Mouse (Mus musculus) forebrain, embryonic 10.5 days (tissue): ENCODE data around the gene Bhmt2. TPM values are rescaled to one million over a fixed set of nuclear protein-coding genes. Genes with fewer than 3 reads are reported as not detected.

Source experiments
- DNase-seq: peaks from one replicate; pipeline ENCODE4 v3.0.0-alpha.2; 2017; ENCODE audit warnings: low spot score; ENCODE audit errors: extremely low spot score
- H3K27ac ChIP-seq: fragments of 300-500 bp; sonication (generic); 2 replicates; pipeline ENCODE4 v1.5.1; 2016; ENCODE audit warnings: mild to moderate bottlenecking
- H3K27me3 ChIP-seq: fragments of 300-500 bp; sonication (generic); 2 replicates; pipeline ENCODE4 v1.6.1; 2016; ENCODE audit warnings: mild to moderate bottlenecking; ENCODE audit not compliant: poor library complexity, severe bottlenecking
- H3K36me3 ChIP-seq: fragments of 300-500 bp; sonication (generic); replicated peaks from 2 replicates; pipeline ENCODE4 v1.6.1; 2016; ENCODE audit warnings: mild to moderate bottlenecking, moderate library complexity
- H3K4me1 ChIP-seq: fragments of 300-500 bp; sonication (generic); 2 replicates; pipeline ENCODE4 v1.6.1; 2016
- H3K4me3 ChIP-seq: fragments of 300-500 bp; sonication (generic); 2 replicates; pipeline ENCODE4 v1.5.1; 2016; ENCODE audit warnings: mild to moderate bottlenecking, moderate library complexity
- H3K9me3 ChIP-seq: fragments of 300-500 bp; sonication (generic); 2 replicates; pipeline ENCODE4 v1.6.1; 2016; ENCODE audit warnings: mild to moderate bottlenecking, moderate library complexity
- WGBS: fragments of 180-500 bp; shearing (Covaris S2); methylation state at CpG from one replicate; pipeline ENCODE4 v1.1.7; 2016; 5-methylcytosine and 5-hydroxymethylcytosine counted together
- polyA plus RNA-seq: library from polyadenylated mRNA; unstranded; fragments of >200 nt; fragmentation: Nextera tagmentation; extraction: Ambion mirVana; gene quantifications from 2 replicates; pipeline ENCODE4 v1.2.1, GENCODE M21; 2016

Bhmt2 gene
- polyA plus RNA-seq, 1 experiment from 2014 or later, result 0.11 TPM

GRCm38 (mm10) chr13:93632927-93633326 lies 41.2 kb downstream of the Bhmt2 start:
- no peaks in the 10 kb centered on the region for H3K36me3 ChIP-seq
- DNase-seq, result no peak
- no peaks in the 10 kb centered on the region for H3K9me3 ChIP-seq
- peaks cover 21% of the 10 kb centered on the region for H3K4me1 ChIP-seq
- 92% methylated on average over 5 of the region's 5 CpGs for WGBS
- H3K27ac ChIP-seq, result no peak overlapping the region
- no peaks in the 10 kb centered on the region for H3K27me3 ChIP-seq
- H3K4me3 ChIP-seq, result no peak overlapping the region

- Histone ChIP-seq H3K36me3 (no peaks in the 10 kb centered on the region), H3K27me3 (no peaks in the 10 kb centered on the region), H3K4me1 (peaks cover 12% of the 10 kb centered on the region), H3K9me3 (no peaks in the 10 kb centered on the region), H3K27ac (no peak overlapping the region), H3K4me3 (no peak overlapping the region)
- WGBS, result 89% methylated on average over 10 of the region's 10 CpGs
- DNase-seq, result no peak
Measured at GRCm38 (mm10) chr13:93630941-93631705, 43.0 kb downstream of the Bhmt2 start.

GRCm38 (mm10) chr13:93628861-93629260 lies 45.2 kb downstream of the Bhmt2 start:
- 28% methylated on average over 6 of the region's 6 CpGs for WGBS
- no peaks in the 10 kb centered on the region for H3K27me3 ChIP-seq
- no peak for DNase-seq
- peaks cover 12% of the 10 kb centered on the region for H3K4me1 ChIP-seq
- no peaks in the 10 kb centered on the region for H3K9me3 ChIP-seq
- no peaks in the 10 kb centered on the region for H3K36me3 ChIP-seq
- no peak overlapping the region for H3K4me3 ChIP-seq
- H3K27ac ChIP-seq, result no peak overlapping the region

- Histone ChIP-seq H3K27ac (no peak overlapping the region), H3K4me3 (no peak overlapping the region), H3K4me1 (no peaks in the 10 kb centered on the region), H3K36me3 (no peaks in the 10 kb centered on the region), H3K27me3 (no peaks in the 10 kb centered on the region), H3K9me3 (no peaks in the 10 kb centered on the region)
- 63% methylated on average over 6 of the region's 6 CpGs for WGBS
- no peak for DNase-seq
Measured at GRCm38 (mm10) chr13:93614361-93614948, 59.6 kb downstream of the Bhmt2 start.

- WGBS, result 85% methylated on average over 4 of the region's 4 CpGs
- H3K36me3 ChIP-seq, result no peaks in the 10 kb centered on the region
- no peak overlapping the region for H3K4me3 ChIP-seq
- H3K9me3 ChIP-seq, result no peaks in the 10 kb centered on the region
- no peak for DNase-seq
- H3K4me1 ChIP-seq, result no peaks in the 10 kb centered on the region
- no peak overlapping the region for H3K27ac ChIP-seq
- H3K27me3 ChIP-seq, result no peaks in the 10 kb centered on the region
Measured at GRCm38 (mm10) chr13:93613771-93614170, 60.3 kb downstream of the Bhmt2 start.

- no peaks in the 10 kb centered on the region for H3K27me3 ChIP-seq
- 66% methylated on average over 19 of the region's 19 CpGs for WGBS
- H3K36me3 ChIP-seq, result no peaks in the 10 kb centered on the region
- no peak overlapping the region for H3K27ac ChIP-seq
- no peak overlapping the region for H3K4me3 ChIP-seq
- H3K9me3 ChIP-seq, result no peaks in the 10 kb centered on the region
- peak; percentile 57 for DNase-seq
- no peaks in the 10 kb centered on the region for H3K4me1 ChIP-seq
Measured at GRCm38 (mm10) chr13:93612660-93613607, 61.2 kb downstream of the Bhmt2 start.

- Histone ChIP-seq H3K4me3 (no peak overlapping the region), H3K27me3 (no peaks in the 10 kb centered on the region), H3K36me3 (no peaks in the 10 kb centered on the region), H3K4me1 (no peaks in the 10 kb centered on the region), H3K9me3 (no peaks in the 10 kb centered on the region), H3K27ac (no peak overlapping the region)
- no peak for DNase-seq
- WGBS, result 87% methylated on average over 2 of the region's 2 CpGs
Measured at GRCm38 (mm10) chr13:93608476-93608875, 65.6 kb downstream of the Bhmt2 start.

GRCm38 (mm10) chr13:93607701-93608100 lies 66.4 kb downstream of the Bhmt2 start:
- H3K9me3 ChIP-seq, result no peaks in the 10 kb centered on the region
- no peak overlapping the region for H3K4me3 ChIP-seq
- no peaks in the 10 kb centered on the region for H3K27me3 ChIP-seq
- H3K4me1 ChIP-seq, result no peaks in the 10 kb centered on the region
- H3K27ac ChIP-seq, result no peak overlapping the region
- H3K36me3 ChIP-seq, result no peaks in the 10 kb centered on the region
- DNase-seq, result no peak
- WGBS, result 90% methylated on average over 3 of the region's 3 CpGs

- no peak overlapping the region for H3K4me3 ChIP-seq
- H3K27me3 ChIP-seq, result no peaks in the 10 kb centered on the region
- H3K36me3 ChIP-seq, result no peaks in the 10 kb centered on the region
- DNase-seq, result no peak
- H3K9me3 ChIP-seq, result no peaks in the 10 kb centered on the region
- no peak overlapping the region for H3K27ac ChIP-seq
- 82% methylated on average over 13 of the region's 13 CpGs for WGBS
- H3K4me1 ChIP-seq, result no peaks in the 10 kb centered on the region
Measured at GRCm38 (mm10) chr13:93606868-93607578, 67.1 kb downstream of the Bhmt2 start.

Other genes with a start within 250 kb of the Bhmt2 start
- 2.3 and 2.9 TPM in 2 replicates for gene Jmy, start 174.5 kb downstream of the Bhmt2 start, polyA plus RNA-seq
- gene Bhmt, start 36.3 kb downstream of the Bhmt2 start, polyA plus RNA-seq, result not detected in 2 replicates
- 0.15 TPM in 1 of 2 replicates, not detected in the other for gene Dmgdh, start 131 bp upstream of the Bhmt2 start, polyA plus RNA-seq
- gene Arsb, start 97.3 kb upstream of the Bhmt2 start, polyA plus RNA-seq, result 4.1 and 4.3 TPM in 2 replicates